ENCODE assay signal across 8 mouse cellular contexts in genomic region chr6:23886418-23886817, GRCm38 (mm10). TPM values are rescaled to one million over a fixed set of nuclear protein-coding genes. Genes with fewer than 3 reads are reported as not detected.
DNase-seq lines count a peak whose midpoint lies in the region; ATAC-seq lines count a peak whose summit lies in the region.

No protein-coding gene starts in this region.

- H3K36me3 ChIP-seq in liver, embryonic 11.5 days (ENCODE audit: control insufficient read depth, insufficient read depth, low read length), result no peaks in the 10 kb centered on the region
- H3K36me3 ChIP-seq in midbrain, embryonic 16.5 days (ENCODE audit: control insufficient read depth, insufficient read depth, low read length), result no peaks in the 10 kb centered on the region

- WGBS in liver, embryonic 11.5 days, result 26% methylated on average over 6 of the region's 6 CpGs
- 17% methylated on average over 6 of the region's 6 CpGs for WGBS in midbrain, embryonic 16.5 days

- ATAC-seq in liver, embryonic 11.5 days (replicated peaks; ENCODE audit: low FRiP score), result 0 out of 2 replicates have a peak, but pooled peaks have one; percentile 15
- ATAC-seq in granulocyte monocyte progenitor cell, adult 5-6 weeks (replicated peaks; ENCODE audit: poor library complexity, severe bottlenecking), result peak; percentile 40; the same call in 1 of the 2 replicates
- ATAC-seq in midbrain, embryonic 16.5 days, result 0 out of 2 replicates have a peak, but pooled peaks have one; percentile 32
- ATAC-seq in erythroid progenitor cell, adult 5-6 weeks (replicated peaks; ENCODE audit: low FRiP score, poor library complexity, severe bottlenecking), result no peak

- H3K4me2 ChIP-seq in liver, embryonic 11.5 days, result no peak overlapping the region
- H3K4me2 ChIP-seq in midbrain, embryonic 16.5 days (ENCODE audit: low read length), result no peak overlapping the region

- H3K4me3 ChIP-seq in liver, embryonic 11.5 days (ENCODE audit: low read depth, low read length), result no peak overlapping the region
- no peak overlapping the region for H3K4me3 ChIP-seq in midbrain, embryonic 16.5 days (ENCODE audit: low read depth, low read length)

- no peak for DNase-seq in liver, embryonic 11.5 days (ENCODE audit: low spot score)
- DNase-seq in liver, result no peak
- peak; percentile 58 for DNase-seq in adrenal gland, postnatal 10 days
- DNase-seq in kidney, postnatal 4 days, result peak; percentile 62 to 66
- DNase-seq in spleen, postnatal 4 days (ENCODE audit: low spot score in 2 of 2), result no peak

- H3K27me3 ChIP-seq in liver, embryonic 11.5 days (replicated peaks; ENCODE audit: control insufficient read depth, insufficient read depth, low read length), result no peaks in the 10 kb centered on the region
- H3K27me3 ChIP-seq in midbrain, embryonic 16.5 days (ENCODE audit: control insufficient read depth, insufficient read depth, low read depth, low read length), result no peaks in the 10 kb centered on the region

- H3K9ac ChIP-seq in liver, embryonic 11.5 days (ENCODE audit: low read depth, low read length), result no peak overlapping the region
- H3K9ac ChIP-seq in midbrain, embryonic 16.5 days (ENCODE audit: low read depth, low read length), result no peak overlapping the region

- H3K27ac ChIP-seq in liver, embryonic 11.5 days (ENCODE audit: low read depth, low read length), result no peak overlapping the region
- H3K27ac ChIP-seq in midbrain, embryonic 16.5 days (ENCODE audit: low read length), result no peak overlapping the region

- no peaks in the 10 kb centered on the region for H3K4me1 ChIP-seq in liver, embryonic 11.5 days (replicated peaks; ENCODE audit: control insufficient read depth, insufficient read depth, low read length)
- no peaks in the 10 kb centered on the region for H3K4me1 ChIP-seq in midbrain, embryonic 16.5 days (ENCODE audit: control insufficient read depth, insufficient read depth, low read length)

- no peaks in the 10 kb centered on the region for H3K9me3 ChIP-seq in liver, embryonic 11.5 days (ENCODE audit: control insufficient read depth, low read length)
- no peaks in the 10 kb centered on the region for H3K9me3 ChIP-seq in midbrain, embryonic 16.5 days (replicated peaks; ENCODE audit: control insufficient read depth, low read length, poor library complexity, severe bottlenecking)

RNA-seq across cellular contexts. Expression of gene Cadps2, which starts 47.2 kb away (rescaled TPM):
- polyA plus RNA-seq in liver, embryonic 11.5 days (2014; fragmentation: Nextera tagmentation; extraction: Ambion mirVana), result 0.23 and 0.29 TPM in 2 replicates
- total RNA-seq in adrenal gland, postnatal 10 days (2021), result 1 to 10 TPM; 3.5 to 4.8 TPM
- 0.92 TPM in 1 of 2 replicates, not detected in the other for total RNA-seq in granulocyte monocyte progenitor cell, adult 5-6 weeks (2014; fragmentation: Nextera tagmentation)
- total RNA-seq in granulocyte monocyte progenitor cell, adult 5-6 weeks (2017), result 0.52 and 0.93 TPM in 2 replicates
- polyA plus RNA-seq in midbrain, embryonic 16.5 days (2015; fragmentation: Nextera tagmentation; extraction: Ambion mirVana), result 6.1 and 8.9 TPM in 2 replicates
- total RNA-seq in erythroid progenitor cell, adult 5-6 weeks (2015; ENCODE audit: low replicate concordance), result not detected in 2 replicates
- total RNA-seq in erythroid progenitor cell, adult 5-6 weeks (2017; ENCODE audit: low replicate concordance), result 0.26 TPM in 1 of 2 replicates, not detected in the other

Comparison
In these comparisons a context has a peak if more than half of its experiments do, and no peak if none do; other contexts are left out.
1. DNase-seq: peak in adrenal gland, postnatal 10 days (single experiment) and kidney, postnatal 4 days (2 of 2); none in liver, embryonic 11.5 days (single experiment), liver (single experiment) and spleen, postnatal 4 days (0 of 2).